Mouse (Mus musculus): ENCODE results near the gene Hgd. TPM values are rescaled to one million over a fixed set of nuclear protein-coding genes. Genes with fewer than 3 reads are reported as not detected.
"Not testable (repeated sequence)": the region's sequence is repeated elsewhere in the genome, so short reads cannot be mapped to it uniquely, and the experiment has no call there.

The Hgd gene
- polyA plus RNA-seq, 1 experiment from 2014 or later: 0.28 TPM

- no peaks in the 10 kb centered on the region for H3K27me3 ChIP-seq (ENCODE audit: low read depth, poor library complexity, severe bottlenecking)
- H3K27ac ChIP-seq: no peak overlapping the region
- WGBS: 77% methylated on average over 8 of the region's 8 CpGs
- no peaks in the 10 kb centered on the region for H3K36me3 ChIP-seq
- no peak for DNase-seq (ENCODE audit: low spot score)
- peaks cover 19% of the 10 kb centered on the region for H3K4me1 ChIP-seq
- H3K9me3 ChIP-seq (replicated peaks): no peaks in the 10 kb centered on the region
- no peak overlapping the region for H3K4me3 ChIP-seq
Observed at GRCm38 (mm10) chr16:37615429-37615828, 35.5 kb downstream of the Hgd start.

DNA sequence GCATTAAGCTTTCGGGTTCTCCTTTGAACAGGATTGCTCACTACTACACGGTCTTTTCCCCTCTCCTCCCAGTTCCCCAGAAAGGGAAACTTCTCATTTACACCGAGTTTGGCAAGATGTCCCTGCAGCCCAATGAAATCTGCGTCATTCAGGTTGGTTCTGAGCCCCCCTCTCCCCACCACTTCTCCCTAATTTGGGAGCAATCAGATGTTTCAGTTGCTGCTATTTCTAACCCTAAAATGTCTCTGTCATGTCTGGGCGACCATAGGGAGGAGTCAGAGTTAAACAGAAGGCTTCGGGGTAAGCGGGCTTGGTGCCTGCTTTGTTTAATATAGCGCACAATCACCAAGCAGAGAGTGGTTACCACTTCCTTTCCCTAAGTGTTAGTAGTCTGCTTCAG lies 36.2 kb downstream of the Hgd start:
- no peak for DNase-seq (ENCODE audit: low spot score)
- WGBS: 86% methylated on average over 8 of the region's 8 CpGs
- Histone ChIP-seq H3K4me3 (no peak overlapping the region), H3K36me3 (no peaks in the 10 kb centered on the region), H3K9me3 (replicated peaks) (no peaks in the 10 kb centered on the region), H3K27me3 (ENCODE audit: low read depth, poor library complexity, severe bottlenecking) (no peaks in the 10 kb centered on the region), H3K4me1 (peaks cover 19% of the 10 kb centered on the region), H3K27ac (no peak overlapping the region)

DNA sequence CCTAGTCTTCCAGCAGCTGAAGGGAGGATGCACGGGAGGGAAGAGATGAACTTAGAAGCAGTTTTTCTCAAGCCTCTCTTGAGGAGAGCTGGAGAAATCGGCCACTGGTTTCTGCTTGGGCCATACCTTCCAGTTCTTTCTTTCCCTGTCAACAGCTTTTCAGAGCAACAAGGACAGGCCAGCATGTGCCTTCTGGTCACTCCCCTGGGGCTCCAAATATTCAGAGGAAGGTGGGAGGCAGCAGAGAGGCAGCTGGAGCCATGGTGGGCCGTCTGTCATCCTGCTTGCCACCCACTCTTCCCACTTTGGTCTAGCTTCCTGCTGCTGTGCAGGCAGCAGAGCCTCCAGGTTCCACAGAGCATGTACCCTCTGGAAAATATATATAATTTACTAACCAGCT lies 37.7 kb downstream of the Hgd start:
- no peak for DNase-seq (ENCODE audit: low spot score)
- peak overlapping the region; percentile 65; the same call in 1 of the 2 replicates for H3K27ac ChIP-seq

GRCm38 (mm10) chr16:37622403-37622802 lies 42.5 kb downstream of the Hgd start:
- WGBS: 81% methylated on average over 3 of the region's 3 CpGs
- DNase-seq (ENCODE audit: low spot score): no peak
- H3K4me1 ChIP-seq: peaks cover 5% of the 10 kb centered on the region
- H3K27ac ChIP-seq: no peak overlapping the region
- no peaks in the 10 kb centered on the region for H3K36me3 ChIP-seq
- no peaks in the 10 kb centered on the region for H3K9me3 ChIP-seq (replicated peaks)
- H3K4me3 ChIP-seq: no peak overlapping the region
- H3K27me3 ChIP-seq (ENCODE audit: low read depth, poor library complexity, severe bottlenecking): no peaks in the 10 kb centered on the region

More for the DNA sequence above, 37.7 kb downstream of the Hgd start:
- H3K27me3 ChIP-seq (ENCODE audit: low read depth, poor library complexity, severe bottlenecking): no peaks in the 10 kb centered on the region
- no peak overlapping the region for H3K4me3 ChIP-seq
- H3K9me3 ChIP-seq (replicated peaks): no peaks in the 10 kb centered on the region
- no peaks in the 10 kb centered on the region for H3K36me3 ChIP-seq
- WGBS: 29% methylated on average over 3 of the region's 3 CpGs
- peaks cover 19% of the 10 kb centered on the region for H3K4me1 ChIP-seq

- H3K27ac ChIP-seq: no peak overlapping the region
- no peaks in the 10 kb centered on the region for H3K4me1 ChIP-seq
- no peaks in the 10 kb centered on the region for H3K27me3 ChIP-seq (ENCODE audit: low read depth, poor library complexity, severe bottlenecking)
- DNase-seq (ENCODE audit: low spot score): no peak
- no peak overlapping the region for H3K4me3 ChIP-seq
- 75% methylated on average over 5 of the region's 5 CpGs for WGBS
- no peaks in the 10 kb centered on the region for H3K36me3 ChIP-seq
- no peaks in the 10 kb centered on the region for H3K9me3 ChIP-seq (replicated peaks)
Observed at GRCm38 (mm10) chr16:37622919-37623318, 43.0 kb downstream of the Hgd start.

- Histone ChIP-seq H3K27ac (no peak overlapping the region), H3K27me3 (ENCODE audit: low read depth, poor library complexity, severe bottlenecking) (no peaks in the 10 kb centered on the region), H3K36me3 (no peaks in the 10 kb centered on the region), H3K4me1 (no peaks in the 10 kb centered on the region), H3K4me3 (no peak overlapping the region), H3K9me3 (replicated peaks) (no peaks in the 10 kb centered on the region)
- 47% methylated on average over 4 of the region's 4 CpGs for WGBS
- no peak for DNase-seq (ENCODE audit: low spot score)
Observed at GRCm38 (mm10) chr16:37626388-37626949, 46.5 kb downstream of the Hgd start.

DNA sequence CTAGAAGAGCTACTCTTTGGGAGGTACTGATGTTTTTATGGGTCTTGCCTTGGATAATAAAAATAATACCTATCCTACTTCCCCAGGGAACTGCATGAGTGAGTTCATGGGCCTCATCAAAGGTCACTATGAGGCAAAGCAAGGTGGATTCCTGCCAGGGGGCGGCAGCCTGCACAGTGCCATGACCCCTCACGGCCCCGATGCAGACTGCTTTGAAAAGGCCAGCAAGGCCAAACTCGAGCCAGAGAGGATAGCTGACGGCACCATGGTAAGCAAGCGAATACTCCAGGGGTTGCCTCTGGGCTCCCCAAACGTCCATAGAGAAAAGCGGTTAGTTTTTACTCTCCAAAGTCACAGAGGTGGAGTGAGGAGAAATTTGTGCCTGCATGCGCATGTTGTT lies 48.4 kb downstream of the Hgd start:
- Histone ChIP-seq H3K9me3 (replicated peaks) (no peaks in the 10 kb centered on the region), H3K27ac (no peak overlapping the region), H3K4me3 (no peak overlapping the region), H3K4me1 (no peaks in the 10 kb centered on the region), H3K27me3 (ENCODE audit: low read depth, poor library complexity, severe bottlenecking) (no peaks in the 10 kb centered on the region), H3K36me3 (no peaks in the 10 kb centered on the region)
- no peak for DNase-seq (ENCODE audit: low spot score)
- 81% methylated on average over 9 of the region's 9 CpGs for WGBS

DNA sequence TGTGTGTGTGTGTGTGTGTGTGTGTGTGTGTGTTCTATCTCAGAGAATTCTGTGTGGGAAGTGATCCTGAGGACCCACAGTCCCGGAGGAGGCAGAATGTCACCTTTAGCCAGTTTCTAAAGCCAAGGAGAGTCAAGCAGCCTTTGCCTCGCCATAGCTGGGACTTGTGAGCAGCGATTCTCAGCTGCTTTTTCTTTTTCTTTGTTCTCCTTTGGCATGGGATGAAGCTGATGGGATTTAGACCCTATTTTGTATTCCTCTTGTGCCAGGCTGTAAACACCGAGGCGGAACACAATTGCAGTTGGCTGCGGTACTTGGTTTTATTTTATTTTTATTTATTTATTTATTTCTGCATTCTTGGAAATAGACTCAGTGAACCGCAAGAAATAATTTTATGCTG lies 49.1 kb downstream of the Hgd start:
- Histone ChIP-seq H3K4me1 (no peaks in the 10 kb centered on the region), H3K27me3 (ENCODE audit: low read depth, poor library complexity, severe bottlenecking) (no peaks in the 10 kb centered on the region), H3K4me3 (no peak overlapping the region), H3K36me3 (no peaks in the 10 kb centered on the region), H3K9me3 (replicated peaks) (no peaks in the 10 kb centered on the region), H3K27ac (no peak overlapping the region)
- WGBS: 94% methylated on average over 7 of the region's 7 CpGs
- no peak for DNase-seq (ENCODE audit: low spot score)

DNA sequence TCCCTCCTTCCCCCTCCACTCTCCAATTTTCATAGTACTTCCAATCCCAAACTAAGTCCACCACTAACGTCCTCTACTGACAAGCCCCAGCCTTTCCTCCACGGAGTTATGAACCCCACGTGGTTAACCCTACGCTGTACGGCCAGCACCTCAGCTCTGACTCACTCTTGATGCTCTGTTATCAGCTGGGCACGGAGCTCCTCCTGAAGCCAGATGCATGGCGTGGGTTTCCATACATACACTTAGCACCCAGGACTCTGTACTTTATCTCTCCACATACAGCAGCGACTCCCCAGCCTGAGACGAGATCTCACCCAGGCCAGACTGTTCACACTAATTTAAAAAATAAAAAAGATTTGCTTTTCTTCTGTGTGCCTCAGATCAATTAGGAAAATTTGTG lies 54.6 kb downstream of the Hgd start:
- H3K36me3 ChIP-seq: no peaks in the 10 kb centered on the region
- no peak overlapping the region for H3K4me3 ChIP-seq
- no peaks in the 10 kb centered on the region for H3K27me3 ChIP-seq (ENCODE audit: low read depth, poor library complexity, severe bottlenecking)
- no peaks in the 10 kb centered on the region for H3K4me1 ChIP-seq
- DNase-seq (ENCODE audit: low spot score): no peak
- H3K9me3 ChIP-seq (replicated peaks): no peaks in the 10 kb centered on the region
- 68% methylated on average over 9 of the region's 9 CpGs for WGBS
- H3K27ac ChIP-seq: no peak overlapping the region

GRCm38 (mm10) chr16:37635095-37635494 lies 55.1 kb downstream of the Hgd start:
- H3K4me3 ChIP-seq: no peak overlapping the region
- H3K9me3 ChIP-seq (replicated peaks): no peaks in the 10 kb centered on the region
- H3K4me1 ChIP-seq: no peaks in the 10 kb centered on the region
- H3K36me3 ChIP-seq: no peaks in the 10 kb centered on the region
- no peak for DNase-seq (ENCODE audit: low spot score)
- H3K27me3 ChIP-seq (ENCODE audit: low read depth, poor library complexity, severe bottlenecking): no peaks in the 10 kb centered on the region
- no peak overlapping the region for H3K27ac ChIP-seq
- 85% methylated on average over 1 of the region's 1 CpGs for WGBS

DNA sequence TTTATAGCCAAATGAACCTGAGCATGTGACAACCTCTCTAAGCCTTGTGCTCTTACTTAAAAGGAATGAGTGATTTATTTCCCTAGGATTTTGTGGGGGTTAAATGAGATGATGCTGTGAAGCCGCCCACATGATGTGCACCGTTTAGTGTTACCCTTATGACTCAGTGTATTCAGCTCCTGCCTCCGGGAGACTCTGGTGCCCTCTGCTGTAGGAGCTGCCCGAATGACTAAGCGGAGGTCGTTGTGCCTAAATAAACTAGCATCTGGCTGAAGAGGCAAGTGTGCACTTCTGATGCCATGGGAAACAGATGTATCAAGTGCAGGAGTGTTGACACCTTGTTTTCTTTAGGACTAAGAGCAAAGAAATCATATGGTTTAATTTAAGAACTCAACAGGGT lies 56.2 kb downstream of the Hgd start:
- 52% methylated on average over 6 of the region's 6 CpGs for WGBS
- no peak for DNase-seq (ENCODE audit: low spot score)
- H3K27me3 ChIP-seq (ENCODE audit: low read depth, poor library complexity, severe bottlenecking): no peaks in the 10 kb centered on the region

DNA sequence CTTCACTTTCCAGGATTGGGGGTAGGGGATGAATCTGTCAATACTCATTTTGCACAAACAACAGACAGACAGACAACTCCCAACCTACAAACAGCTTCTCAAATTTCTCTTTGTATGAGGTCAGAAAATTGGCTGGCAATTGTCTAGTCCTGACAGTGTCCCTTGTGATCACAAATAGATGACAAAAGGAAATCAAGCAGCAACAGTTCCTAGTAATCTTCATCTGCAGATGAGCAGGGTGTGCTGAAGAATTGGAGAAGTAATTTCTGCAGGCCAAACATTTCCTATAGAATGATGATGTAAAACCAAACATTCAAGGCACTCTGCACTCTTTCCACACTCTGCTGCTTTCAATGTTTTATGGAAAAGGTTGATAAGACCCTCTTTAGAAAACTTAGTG lies 57.8 kb downstream of the Hgd start:
- Histone ChIP-seq H3K36me3 (no peaks in the 10 kb centered on the region), H3K4me1 (no peaks in the 10 kb centered on the region), H3K9me3 (replicated peaks) (no peaks in the 10 kb centered on the region), H3K4me3 (no peak overlapping the region), H3K27ac (no peak overlapping the region), H3K27me3 (ENCODE audit: low read depth, poor library complexity, severe bottlenecking) (no peaks in the 10 kb centered on the region)
- no peak for DNase-seq (ENCODE audit: low spot score)

More for the DNA sequence above, 56.2 kb downstream of the Hgd start:
- no peak overlapping the region for H3K27ac ChIP-seq
- no peak overlapping the region for H3K4me3 ChIP-seq
- no peaks in the 10 kb centered on the region for H3K4me1 ChIP-seq
- no peaks in the 10 kb centered on the region for H3K36me3 ChIP-seq
- H3K9me3 ChIP-seq (replicated peaks): no peaks in the 10 kb centered on the region

DNA sequence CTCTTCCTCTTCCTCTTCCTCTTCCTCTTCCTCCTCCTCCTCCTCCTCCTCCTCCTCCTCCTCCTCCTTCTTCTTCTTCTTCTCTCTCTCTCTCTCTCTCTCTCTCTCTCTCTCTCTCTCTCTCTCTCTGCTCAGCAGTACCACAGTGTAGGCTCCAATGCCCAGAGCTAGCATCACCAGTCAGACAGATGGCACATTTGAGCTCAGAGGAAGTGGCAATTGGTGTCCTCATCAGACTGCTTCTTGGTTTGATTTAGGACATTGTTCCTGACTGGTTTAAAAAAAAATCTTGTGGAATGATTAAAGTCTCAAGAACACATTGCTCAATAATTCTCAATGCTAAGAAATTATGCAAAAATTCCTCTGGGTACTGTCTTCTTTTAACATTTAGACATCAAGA lies 60.6 kb downstream of the Hgd start:
- not testable (repeated sequence) for DNase-seq (ENCODE audit: low spot score); H3K27ac ChIP-seq; H3K27me3 ChIP-seq (ENCODE audit: low read depth, poor library complexity, severe bottlenecking); H3K4me3 ChIP-seq; H3K9me3 ChIP-seq (replicated peaks); H3K4me1 ChIP-seq
- peaks cover 13% of the 10 kb centered on the region for H3K36me3 ChIP-seq

GRCm38 (mm10) chr16:37644486-37644885 lies 64.5 kb downstream of the Hgd start:
- H3K4me1 ChIP-seq: no peaks in the 10 kb centered on the region
- no peaks in the 10 kb centered on the region for H3K27me3 ChIP-seq (ENCODE audit: low read depth, poor library complexity, severe bottlenecking)
- H3K27ac ChIP-seq: no peak overlapping the region
- no peaks in the 10 kb centered on the region for H3K9me3 ChIP-seq (replicated peaks)
- H3K4me3 ChIP-seq: no peak overlapping the region
- peaks cover 42% of the 10 kb centered on the region for H3K36me3 ChIP-seq
- 91% methylated on average over 5 of the region's 5 CpGs for WGBS
- no peak for DNase-seq (ENCODE audit: low spot score)

All from limb, embryonic 10.5 days (tissue).